Mouse (Mus musculus) left cerebral cortex, adult 18-20 months (tissue): Measurements from ENCODE around the gene Scyl1. TPM values are rescaled to one million over a fixed set of nuclear protein-coding genes. Genes with fewer than 3 reads are reported as not detected.

ENCODE experiments used
- DNase-seq, 2 experiments: peaks; one replicate each; pipeline ENCODE4 v3.0.0; 2021 to 2022; ENCODE audit warnings: low spot score in 2 of 2, mixed read lengths in 1 of 2
- total RNA-seq, 2 experiments: library from RNA; stranded (reverse); gene quantifications; 2 replicates each; pipeline ENCODE4 v1.2.3; 2021

The Scyl1 gene
- total RNA-seq, 2 experiments from 2014 or later, result 90.8 to 93.4 TPM

- no peak for DNase-seq
Measured at GRCm38 (mm10) chr19:5803881-5804279, 32.7 kb upstream of the Scyl1 start.

GRCm38 (mm10) chr19:5803041-5803880 lies 32.0 kb upstream of the Scyl1 start:
- DNase-seq, result peak; percentile 98

GRCm38 (mm10) chr19:5802787-5803040 lies 31.5 kb upstream of the Scyl1 start:
- no peak for DNase-seq

- DNase-seq, result peak; percentile 93 to 96
Measured at GRCm38 (mm10) chr19:5802011-5802786, 31.0 kb upstream of the Scyl1 start.

GRCm38 (mm10) chr19:5801432-5801964 lies 30.3 kb upstream of the Scyl1 start:
- DNase-seq, result no peak

GRCm38 (mm10) chr19:5800632-5801431 lies 29.6 kb upstream of the Scyl1 start:
- no peak for DNase-seq

- no peak for DNase-seq
Measured at GRCm38 (mm10) chr19:5800350-5800631, 29.1 kb upstream of the Scyl1 start.

GRCm38 (mm10) chr19:5799566-5800349 lies 28.5 kb upstream of the Scyl1 start:
- no peak for DNase-seq

- no peak for DNase-seq
Measured at GRCm38 (mm10) chr19:5798700-5799479, 27.7 kb upstream of the Scyl1 start.

- no peak for DNase-seq
Measured at GRCm38 (mm10) chr19:5797381-5798111, 26.3 kb upstream of the Scyl1 start.

- DNase-seq, result no peak
Measured at GRCm38 (mm10) chr19:5796573-5797111, 25.4 kb upstream of the Scyl1 start.

GRCm38 (mm10) chr19:5795668-5796572 lies 24.7 kb upstream of the Scyl1 start:
- DNase-seq, result no peak

- no peak for DNase-seq
Measured at GRCm38 (mm10) chr19:5794771-5795576, 23.8 kb upstream of the Scyl1 start.

- DNase-seq, result peak in 1 of 2 experiments; percentile 62
Measured at GRCm38 (mm10) chr19:5793917-5794770, 22.9 kb upstream of the Scyl1 start.

GRCm38 (mm10) chr19:5793116-5793515 lies 21.9 kb upstream of the Scyl1 start:
- DNase-seq, result no peak

GRCm38 (mm10) chr19:5791329-5791728 lies 20.1 kb upstream of the Scyl1 start:
- DNase-seq, result no peak
